Mouse (Mus musculus) embryo, embryonic 10 days (tissue): ENCODE measurements around the gene Myo1f.
"Not testable (repeated sequence)": the region's sequence is repeated elsewhere in the genome, so short reads cannot be mapped to it uniquely, and the experiment has no call there.

Source experiments
- DNase-seq: peaks from one replicate; pipeline ENCODE4 v3.0.0-alpha.2; 2015; ENCODE audit warnings: low spot score

Myo1f gene

DNA sequence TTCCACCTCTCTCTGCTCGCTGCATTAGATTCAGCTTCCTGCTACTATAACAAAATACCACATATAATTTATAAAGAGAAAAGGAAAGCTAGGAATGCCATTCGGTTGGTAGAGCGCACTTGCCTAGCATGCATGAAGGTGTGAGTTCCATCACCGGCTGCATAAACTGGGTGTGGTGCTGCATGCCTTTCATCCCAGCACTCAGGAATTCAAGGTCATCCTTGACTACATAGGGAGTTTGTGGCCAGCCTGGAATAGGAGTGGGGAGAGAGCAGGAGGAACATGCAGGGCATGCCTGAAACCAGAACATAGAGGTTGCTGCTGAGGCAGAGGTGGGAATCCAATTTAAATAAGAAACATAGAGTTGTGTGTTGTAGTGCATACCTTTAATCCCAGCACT is 28.6 kb downstream of the Myo1f start:
- DNase-seq, result no peak

DNA sequence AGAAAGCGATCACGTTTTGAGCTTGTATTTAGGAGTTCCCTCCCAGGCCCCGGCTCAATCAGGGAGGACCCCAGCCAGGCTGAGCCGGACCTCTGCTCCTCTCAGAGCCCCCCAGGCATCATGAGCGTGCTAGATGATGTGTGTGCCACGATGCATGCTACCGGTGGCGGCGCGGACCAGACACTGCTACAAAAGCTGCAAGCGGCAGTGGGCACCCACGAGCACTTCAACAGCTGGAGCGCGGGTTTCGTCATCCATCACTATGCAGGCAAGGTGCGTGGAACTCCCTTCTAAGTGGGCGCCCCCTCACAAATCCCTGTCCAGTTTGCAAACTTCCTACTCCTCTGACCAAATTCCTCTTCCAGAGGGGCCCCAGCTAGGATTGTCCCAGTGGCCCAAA is 30.5 kb downstream of the Myo1f start:
- DNase-seq, result no peak

DNA sequence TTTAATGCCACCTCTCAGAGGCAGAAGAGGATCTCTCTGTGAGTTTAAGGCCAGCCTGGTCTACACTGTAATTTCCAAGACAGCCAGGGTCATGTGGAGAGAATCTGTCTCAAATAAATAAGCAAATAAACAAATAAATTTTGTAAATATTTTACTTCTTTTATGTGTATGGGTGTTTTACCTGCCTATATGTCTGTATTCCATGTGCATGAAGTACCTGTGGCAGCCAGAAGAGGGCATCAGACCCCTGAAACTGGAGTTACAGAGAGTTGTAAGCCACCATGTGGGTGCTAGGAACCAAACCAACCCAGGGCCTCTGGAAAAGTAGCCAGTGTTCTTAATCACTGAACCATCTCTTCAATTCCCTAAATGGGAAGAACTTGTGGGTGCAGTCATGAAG is 41.8 kb downstream of the Myo1f start:
- DNase-seq, result no peak

DNA sequence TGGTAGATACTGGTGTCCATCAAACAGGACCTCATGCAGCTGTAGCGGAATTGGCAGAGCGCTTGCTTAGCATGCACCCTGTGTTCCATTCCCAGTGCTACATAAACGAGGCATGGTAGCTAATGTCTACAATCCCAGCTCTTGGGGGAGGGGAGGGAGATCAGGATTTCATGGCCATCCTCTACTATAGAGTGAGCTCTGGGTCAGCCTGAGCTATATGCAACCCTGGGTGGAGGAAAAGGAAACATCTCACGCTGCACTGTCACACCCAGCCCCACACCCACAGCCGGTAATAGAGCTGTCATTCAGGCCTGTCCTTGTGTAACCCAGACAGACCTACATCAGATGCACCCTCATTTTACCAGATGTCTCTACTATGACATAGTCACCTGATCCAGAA is 43.0 kb downstream of the Myo1f start:
- no peak for DNase-seq

GRCm38 (mm10) chr17:33599836-33600475 is 44.4 kb downstream of the Myo1f start:
- DNase-seq, result no peak

GRCm38 (mm10) chr17:33600831-33601230 is 45.3 kb downstream of the Myo1f start:
- no peak for DNase-seq

DNA sequence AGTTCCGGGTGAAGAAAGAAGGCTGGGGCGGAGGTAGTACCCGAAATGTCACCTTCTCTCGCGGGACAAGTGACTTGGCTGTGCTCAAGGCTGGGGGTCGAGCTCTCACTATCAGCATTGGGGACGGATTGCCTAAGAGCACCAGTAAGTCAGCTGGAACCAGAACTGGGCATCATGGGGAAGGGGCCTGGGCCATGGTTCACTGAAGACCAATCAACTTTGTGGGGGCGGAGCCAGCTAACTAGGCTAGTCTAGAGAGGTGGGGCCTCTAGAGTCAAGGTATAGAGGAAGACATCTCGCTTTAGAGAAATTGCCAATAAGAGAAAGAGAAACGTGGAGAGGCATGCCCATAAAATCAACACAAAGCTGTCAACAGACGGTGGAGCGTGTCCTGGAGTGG is 46.4 kb downstream of the Myo1f start:
- no peak for DNase-seq

DNA sequence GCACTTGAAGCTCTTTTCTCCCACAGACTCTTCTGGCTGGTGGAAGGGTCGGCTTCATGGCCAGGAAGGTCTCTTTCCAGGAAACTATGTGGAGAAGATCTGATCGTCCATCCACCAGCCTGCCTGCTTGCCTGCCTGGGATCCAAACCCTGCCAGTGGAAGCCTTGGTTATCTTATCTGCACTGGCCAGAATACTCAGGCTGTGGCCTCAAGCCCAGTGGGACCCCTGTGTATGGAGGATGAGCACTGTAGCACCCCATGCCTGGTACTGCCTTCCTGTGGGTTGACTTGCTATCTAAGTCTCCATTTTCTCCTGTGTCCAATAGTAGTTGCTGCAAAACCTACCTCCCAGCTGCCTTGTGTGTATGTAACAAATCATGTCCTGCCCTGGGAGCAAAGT is 51.8 kb downstream of the Myo1f start:
- no peak for DNase-seq

DNA sequence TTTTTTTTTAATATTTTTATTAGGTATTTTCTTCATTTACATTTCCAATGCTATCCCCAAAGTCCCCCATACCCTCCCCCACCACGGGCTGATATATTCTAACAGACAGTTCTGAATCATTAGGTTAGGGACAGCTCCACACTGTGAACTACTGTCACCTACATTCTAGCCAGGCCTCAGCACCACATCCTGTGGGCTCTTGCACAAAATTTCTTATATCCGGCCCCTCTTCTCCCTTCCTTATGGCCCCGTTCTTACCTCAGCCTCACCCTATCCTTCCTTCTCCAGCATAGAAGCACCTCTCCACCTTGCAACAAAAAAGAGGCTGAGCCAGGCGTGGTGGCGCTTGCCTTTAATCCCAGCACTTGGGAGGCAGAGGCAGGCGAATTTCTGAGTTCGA is 55.0 kb downstream of the Myo1f start:
- no peak for DNase-seq

GRCm38 (mm10) chr17:33613726-33614125 is 58.2 kb downstream of the Myo1f start:
- not testable (repeated sequence) for DNase-seq

DNA sequence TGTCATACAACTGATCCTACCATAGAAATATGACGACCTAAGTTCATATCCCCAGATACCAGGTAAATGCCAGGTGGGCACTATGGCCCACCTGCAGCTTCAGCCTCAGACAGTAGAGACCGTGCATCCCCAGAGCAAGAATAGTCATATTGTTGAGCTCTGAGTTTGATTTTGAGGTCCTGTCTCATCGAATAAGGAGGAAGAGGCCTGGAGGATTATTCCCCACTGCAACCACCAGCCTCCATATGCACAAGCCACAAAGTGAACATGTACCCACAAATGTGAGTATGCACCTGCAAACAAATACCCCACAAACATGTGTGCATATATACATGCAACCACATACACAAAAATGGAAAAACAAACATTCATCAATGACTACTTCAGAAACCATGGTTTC is 71.8 kb downstream of the Myo1f start:
- no peak for DNase-seq

- peak; percentile 97 for DNase-seq
These were observed 73.3 kb downstream of the Myo1f start, which contains the start of gene Zfp414 for GRCm38 (mm10) chr17:33628621-33629486. Zfp414 (plus strand) TSS chr17:33629090.

DNA sequence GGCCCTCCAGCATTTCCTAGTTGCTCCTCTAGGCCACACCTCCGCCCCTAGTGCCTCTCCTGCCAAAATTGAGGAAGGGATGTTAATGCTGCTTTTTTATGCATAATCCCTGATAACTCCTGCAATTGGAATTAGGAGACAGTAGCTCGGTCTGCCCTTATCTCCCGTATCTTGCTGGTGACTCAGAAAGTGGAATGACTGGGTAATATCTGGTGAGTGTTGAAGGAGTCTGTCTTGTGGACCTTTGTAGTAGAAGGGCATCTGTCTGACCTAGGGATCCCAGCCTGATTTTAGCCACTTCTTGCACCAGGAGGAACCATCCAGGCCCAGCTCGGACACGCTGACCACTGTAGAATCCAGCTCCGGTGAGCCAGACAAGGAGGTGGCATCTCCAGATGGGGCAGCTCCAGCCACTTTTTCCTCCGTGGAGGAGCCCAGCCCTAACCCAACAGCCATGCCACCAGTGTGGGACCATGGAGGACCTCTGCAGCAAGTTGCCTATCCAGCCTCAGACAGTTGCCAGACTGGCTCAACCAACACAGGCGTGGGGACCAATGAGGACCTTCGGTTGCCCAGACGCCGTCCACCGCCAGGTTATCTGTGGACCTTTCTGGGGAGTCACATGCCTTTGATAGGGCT is 74.1 kb downstream of the Myo1f start:
- DNase-seq, result no peak

DNA sequence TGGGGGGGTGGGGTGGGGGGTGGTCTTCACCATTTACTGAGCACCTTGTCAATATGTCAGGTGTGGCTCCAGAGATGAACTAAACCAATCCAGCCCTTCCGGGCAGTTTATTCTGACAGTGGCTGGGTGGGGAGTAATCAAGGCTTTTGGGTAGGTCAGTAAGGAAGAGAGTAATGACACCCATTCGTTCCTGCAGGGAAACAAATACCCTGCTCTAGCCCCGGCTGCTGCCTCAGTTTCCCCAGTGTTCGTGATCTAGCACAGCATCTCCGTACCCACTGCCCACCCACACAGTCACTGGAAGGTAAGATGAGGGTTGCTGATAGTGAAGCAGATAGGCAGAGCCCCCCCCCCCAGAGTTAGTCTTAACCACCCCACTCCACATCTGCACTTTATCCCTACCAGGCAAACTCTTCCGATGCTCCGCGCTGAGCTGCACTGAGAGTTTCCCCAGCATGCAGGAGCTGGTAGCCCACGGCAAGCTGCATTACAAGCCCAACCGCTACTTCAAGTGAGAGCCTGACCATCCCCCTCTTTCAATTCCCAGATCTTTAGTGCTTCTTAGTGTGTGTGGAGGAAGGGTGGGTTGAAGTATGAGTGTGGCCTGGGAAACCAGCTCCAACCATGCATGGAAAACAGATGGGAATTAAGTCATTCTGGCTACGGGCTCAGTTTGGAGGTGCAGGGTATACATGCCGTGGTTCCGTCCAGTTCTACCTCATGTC is 74.8 kb downstream of the Myo1f start:
- peak; percentile 20 for DNase-seq

GRCm38 (mm10) chr17:33631236-33631635 is 75.7 kb downstream of the Myo1f start:
- no peak for DNase-seq

- DNase-seq, result no peak
These were observed 76.3 kb downstream of the Myo1f start for GRCm38 (mm10) chr17:33631796-33632195.

DNA sequence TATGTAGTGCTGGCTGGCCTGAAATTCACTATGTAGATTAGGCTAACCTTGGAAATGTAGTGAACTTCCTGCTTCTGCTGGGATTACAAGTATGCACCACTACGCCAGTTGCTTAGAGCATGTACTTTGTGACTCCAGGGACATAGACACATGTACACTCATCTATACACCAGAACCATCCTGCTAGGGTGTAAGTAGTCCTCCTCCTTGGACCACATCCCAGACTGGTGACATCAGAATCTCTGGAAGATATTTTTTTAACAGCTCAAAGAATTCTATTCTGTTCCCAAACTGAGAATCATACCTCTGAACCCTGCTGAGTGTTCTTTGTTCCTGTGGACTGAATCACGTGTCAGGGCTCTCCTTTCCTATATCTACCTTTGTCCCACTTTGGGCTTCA is 81.5 kb downstream of the Myo1f start:
- DNase-seq, result no peak

DNA sequence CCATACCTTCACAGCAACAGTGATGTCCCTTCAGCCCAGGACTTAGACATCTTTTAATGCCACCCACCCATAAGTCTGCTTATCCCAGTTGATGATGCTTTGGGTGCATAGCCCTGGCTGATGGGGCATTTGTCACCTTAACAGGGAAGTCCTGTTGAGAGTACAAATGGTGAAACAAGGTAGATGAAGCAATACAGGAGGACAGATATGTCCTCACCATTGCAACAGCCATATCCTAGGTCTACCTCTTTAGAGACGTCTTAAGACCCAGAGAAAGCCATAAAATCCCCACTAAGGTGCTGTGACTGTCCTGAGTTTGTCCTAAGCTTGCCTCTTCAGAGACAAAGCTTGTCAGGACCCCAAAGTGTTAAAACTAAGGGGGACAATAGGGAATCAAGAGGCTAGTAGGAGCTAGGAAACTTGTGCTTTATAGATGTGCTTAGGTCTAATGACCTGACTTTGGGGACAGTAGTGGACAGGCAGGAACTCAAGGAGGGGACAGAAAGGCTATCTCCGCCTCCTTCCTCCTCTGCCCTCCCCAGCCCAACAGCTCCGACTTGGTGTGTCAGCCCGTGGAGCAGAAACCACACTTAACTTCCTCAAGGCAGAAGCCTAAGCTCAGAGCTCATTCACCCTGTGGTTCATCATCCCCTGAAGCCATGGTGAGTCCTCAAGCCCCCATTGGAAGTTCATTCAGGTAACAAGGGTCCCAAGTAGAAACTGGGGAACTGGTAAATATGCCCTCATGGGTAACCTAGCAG is 82.2 kb downstream of the Myo1f start, which contains the start of gene Pram1:
Gene Pram1, plus strand, starts transcription at position 541 of the 761 bp plus-strand sequence.
- no peak for DNase-seq

- DNase-seq, result no peak
These were observed 84.2 kb downstream of the Myo1f start for GRCm38 (mm10) chr17:33639743-33640142.

- no peak for DNase-seq
These were observed 88.6 kb downstream of the Myo1f start for GRCm38 (mm10) chr17:33644068-33644467.

DNA sequence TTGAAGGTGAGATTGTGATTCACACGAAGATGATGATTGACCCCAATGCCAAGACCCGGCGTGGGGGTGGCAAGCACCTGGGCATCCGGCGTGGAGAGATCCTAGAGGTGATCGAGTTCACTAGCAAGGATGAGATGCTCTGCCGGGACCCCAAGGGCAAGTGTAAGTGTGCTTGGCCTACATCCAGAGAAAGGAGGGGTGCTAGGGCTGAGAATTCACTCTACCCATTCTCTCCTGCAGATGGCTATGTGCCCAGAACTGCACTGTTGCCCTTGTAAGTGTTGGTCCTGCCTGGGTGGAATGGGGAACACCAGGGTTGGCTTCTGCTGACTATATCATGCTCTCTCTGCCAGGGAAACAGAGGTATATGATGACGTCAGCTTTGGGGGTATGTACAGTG is 89.6 kb downstream of the Myo1f start:
- DNase-seq, result no peak
